Mouse (Mus musculus): ENCODE measurements around the gene Zfp362. TPM values are rescaled to one million over a fixed set of nuclear protein-coding genes. Genes with fewer than 3 reads are reported as not detected.

Gene Zfp362
- polyA plus RNA-seq, 1 experiment from 2014 or later, result 48.9 TPM

GRCm38 (mm10) chr4:128824131-128824530 lies 18.3 kb upstream of the Zfp362 start:
- WGBS, result 62% methylated on average over 3 of the region's 3 CpGs
- Histone ChIP-seq H3K9ac (no peak overlapping the region), H3K36me3 (no peaks in the 10 kb centered on the region), H3K4me3 (no peak overlapping the region), H3K4me1 (peaks cover 5% of the 10 kb centered on the region; the same call in 1 of the 2 replicates), H3K9me3 (no peaks in the 10 kb centered on the region), H3K27ac (no peak overlapping the region), H3K27me3 (no peaks in the 10 kb centered on the region), H3K4me2 (replicated peaks) (no peak overlapping the region)
- no peak for ATAC-seq (ENCODE audit: low FRiP score, low read depth)

DNA sequence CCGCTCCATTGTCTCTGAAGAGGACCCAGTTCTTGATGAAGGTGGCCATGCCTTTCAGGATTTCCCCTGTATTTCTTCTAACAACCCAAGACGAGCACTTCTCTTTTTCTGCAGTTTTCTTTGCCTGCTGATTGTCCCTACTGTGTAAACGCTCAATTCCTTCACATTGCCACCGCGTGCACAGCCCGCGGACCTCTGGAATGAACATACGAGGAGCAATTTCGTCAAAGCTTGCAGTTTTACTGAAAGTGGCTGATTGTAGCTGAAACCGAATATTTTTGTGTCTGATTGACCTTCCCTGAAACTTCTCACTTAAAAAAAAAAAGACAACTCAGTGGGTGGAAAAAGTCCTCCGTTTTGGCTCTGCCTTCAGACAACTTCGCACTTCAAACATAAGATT lies 14.7 kb upstream of the Zfp362 start:
- WGBS, result 72% methylated on average over 12 of the region's 12 CpGs
- H3K36me3 ChIP-seq, result no peaks in the 10 kb centered on the region
- H3K9ac ChIP-seq, result no peak overlapping the region
- no peaks in the 10 kb centered on the region for H3K27me3 ChIP-seq
- no peak overlapping the region for H3K27ac ChIP-seq
- H3K9me3 ChIP-seq, result no peaks in the 10 kb centered on the region
- no peak for ATAC-seq (ENCODE audit: low FRiP score, low read depth)
- H3K4me1 ChIP-seq, result peaks cover 13% of the 10 kb centered on the region
- no peak overlapping the region for H3K4me3 ChIP-seq
- no peak overlapping the region for H3K4me2 ChIP-seq (replicated peaks)

GRCm38 (mm10) chr4:128817011-128817410 lies 11.2 kb upstream of the Zfp362 start:
- Histone ChIP-seq H3K9me3 (no peaks in the 10 kb centered on the region), H3K9ac (no peak overlapping the region), H3K4me3 (no peak overlapping the region), H3K36me3 (no peaks in the 10 kb centered on the region), H3K4me2 (replicated peaks) (no peak overlapping the region), H3K27ac (no peak overlapping the region), H3K4me1 (peaks cover 17% of the 10 kb centered on the region), H3K27me3 (no peaks in the 10 kb centered on the region)
- no peak for ATAC-seq (ENCODE audit: low FRiP score, low read depth)
- whole genome bisulfite sequencing, result 62% methylated on average over 7 of the region's 7 CpGs

DNA sequence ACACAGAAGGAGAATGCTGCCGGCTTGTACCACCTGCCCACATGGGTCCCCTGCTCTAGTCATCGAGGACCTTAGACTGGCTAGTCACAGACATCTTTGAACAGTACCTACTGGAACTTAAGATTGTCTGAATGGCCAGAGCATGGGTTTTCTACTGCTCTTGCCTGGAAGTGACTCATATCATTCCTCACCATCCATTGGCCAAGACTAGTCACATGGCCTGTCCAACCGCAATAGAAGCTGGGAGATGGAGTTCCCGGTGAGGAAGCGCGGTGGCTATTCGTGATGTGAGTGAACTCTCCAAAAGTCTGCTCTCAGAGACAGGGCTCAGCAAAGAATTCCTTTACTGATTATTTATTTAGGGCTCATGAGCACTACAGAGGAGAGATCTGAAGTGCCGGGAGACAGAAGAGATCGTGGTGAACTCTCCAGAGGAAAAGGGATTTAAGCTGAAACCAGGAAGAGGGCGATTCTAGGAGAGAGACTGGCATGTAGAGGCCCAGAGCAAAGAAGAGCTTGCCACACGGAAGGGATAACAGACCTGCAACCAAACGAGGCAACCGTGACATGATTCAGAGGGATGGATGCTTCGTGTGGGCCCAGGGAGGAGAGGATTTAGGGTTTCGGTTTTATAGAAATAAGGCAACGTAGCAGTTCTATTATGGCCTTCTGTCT lies 5.7 kb upstream of the Zfp362 start:
- peak overlapping the region; percentile 73 for H3K9ac ChIP-seq
- H3K9me3 ChIP-seq, result no peaks in the 10 kb centered on the region
- no peaks in the 10 kb centered on the region for H3K27me3 ChIP-seq
- peak; percentile 90 for ATAC-seq (ENCODE audit: low FRiP score, low read depth)
- WGBS, result 13% methylated on average over 16 of the region's 16 CpGs
- H3K4me1 ChIP-seq, result peaks cover 19% of the 10 kb centered on the region
- no peaks in the 10 kb centered on the region for H3K36me3 ChIP-seq
- peak overlapping the region; percentile 71 for H3K4me2 ChIP-seq (replicated peaks)
- H3K4me3 ChIP-seq, result peak overlapping the region; percentile 57
- H3K27ac ChIP-seq, result no peak overlapping the region

- Histone ChIP-seq H3K4me1 (peaks cover 42% of the 10 kb centered on the region), H3K9me3 (no peaks in the 10 kb centered on the region), H3K4me2 (replicated peaks) (peak overlapping the region; percentile 99), H3K4me3 (peak overlapping the region; percentile 86), H3K27ac (peak overlapping the region; percentile 99), H3K27me3 (no peaks in the 10 kb centered on the region), H3K9ac (peak overlapping the region; percentile 100), H3K36me3 (no peaks in the 10 kb centered on the region)
- ATAC-seq (ENCODE audit: low FRiP score, low read depth), result peak; percentile 73
- WGBS, result under 1% methylated on average over 15 of the region's 15 CpGs
These were observed 958 bp upstream of the Zfp362 start for GRCm38 (mm10) chr4:128806827-128807179.

GRCm38 (mm10) chr4:128805150-128806042 lies 449 bp downstream of the Zfp362 start:
- Histone ChIP-seq H3K4me2 (replicated peaks) (peak overlapping the region; percentile 99), H3K9me3 (no peaks in the 10 kb centered on the region), H3K4me1 (peaks cover 53% of the 10 kb centered on the region), H3K27ac (peak overlapping the region; percentile 99), H3K27me3 (no peaks in the 10 kb centered on the region), H3K9ac (peak overlapping the region; percentile 100), H3K36me3 (peaks cover 6% of the 10 kb centered on the region), H3K4me3 (peak overlapping the region; percentile 86)
- no peak for ATAC-seq (ENCODE audit: low FRiP score, low read depth)
- under 1% methylated on average over 58 of the region's 74 CpGs for WGBS

DNA sequence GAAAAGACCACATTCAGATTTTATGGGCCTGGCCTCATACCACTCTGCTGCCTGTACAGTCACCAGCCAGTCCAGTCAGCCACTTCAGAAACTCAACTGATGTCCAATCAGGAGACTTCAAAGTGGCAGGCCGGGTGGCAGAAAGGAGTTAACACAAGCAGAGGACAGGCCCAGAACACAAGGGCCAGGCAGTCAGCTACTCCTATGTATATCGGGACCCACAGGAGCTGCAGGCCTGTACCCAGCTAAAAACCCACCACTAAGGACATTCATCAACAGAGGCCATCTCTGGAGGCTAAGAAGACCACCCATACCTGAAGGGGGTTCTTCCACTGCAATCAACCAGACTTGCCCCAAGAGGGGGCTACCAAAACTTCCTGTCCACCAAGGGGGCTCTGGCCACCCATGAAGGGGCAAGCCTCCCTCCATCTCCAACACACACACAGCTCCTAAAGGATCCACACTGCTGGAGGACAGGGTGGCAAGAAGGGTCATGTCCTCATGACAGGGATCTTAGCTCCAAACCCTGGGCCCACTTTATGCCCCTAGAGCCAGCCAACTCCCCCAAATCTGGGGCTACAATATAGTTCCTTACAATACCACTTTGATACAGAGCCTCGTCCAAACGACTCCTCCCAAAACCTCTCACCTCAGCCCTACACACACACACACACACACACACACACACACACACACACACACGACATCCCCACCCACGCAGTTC lies 1.3 kb downstream of the Zfp362 start:
- peak overlapping the region; percentile 86 for H3K4me3 ChIP-seq
- no peak for ATAC-seq (ENCODE audit: low FRiP score, low read depth)
- H3K9ac ChIP-seq, result peak overlapping the region; percentile 100
- H3K27ac ChIP-seq, result peak overlapping the region; percentile 99
- H3K4me1 ChIP-seq, result peaks cover 60% of the 10 kb centered on the region
- H3K9me3 ChIP-seq, result no peaks in the 10 kb centered on the region
- H3K36me3 ChIP-seq, result peaks cover 6% of the 10 kb centered on the region
- 3% methylated on average over 6 of the region's 6 CpGs for WGBS
- H3K27me3 ChIP-seq, result no peaks in the 10 kb centered on the region
- peak overlapping the region; percentile 99 for H3K4me2 ChIP-seq (replicated peaks)

DNA sequence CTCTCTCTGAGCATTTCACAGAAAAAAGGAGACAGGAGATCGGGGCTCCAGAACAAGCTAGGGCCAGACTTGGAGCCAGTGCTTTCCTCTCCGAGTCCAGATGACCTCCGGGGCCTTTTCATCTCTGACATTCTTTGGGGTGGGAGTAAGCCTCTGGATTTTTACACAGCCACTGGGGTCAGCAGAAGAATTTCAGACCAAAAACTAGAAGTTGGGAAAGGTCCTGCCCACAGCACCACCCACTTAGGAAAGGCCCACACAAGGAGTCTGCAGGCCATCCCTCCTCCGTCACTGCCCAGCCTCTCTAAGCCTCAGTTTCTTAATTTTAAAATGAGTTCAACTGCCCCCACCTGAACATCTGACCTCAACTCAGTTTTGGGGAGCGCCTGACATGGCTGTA lies 2.3 kb downstream of the Zfp362 start:
- peaks cover 6% of the 10 kb centered on the region for H3K36me3 ChIP-seq
- H3K27ac ChIP-seq, result peak overlapping the region; percentile 99; the same call in 1 of the 2 replicates
- H3K9me3 ChIP-seq, result no peaks in the 10 kb centered on the region
- no peak for ATAC-seq (ENCODE audit: low FRiP score, low read depth)
- H3K4me1 ChIP-seq, result peaks cover 70% of the 10 kb centered on the region
- WGBS, result 49% methylated on average over 5 of the region's 5 CpGs
- H3K27me3 ChIP-seq, result no peaks in the 10 kb centered on the region
- peak overlapping the region; percentile 100 for H3K9ac ChIP-seq
- H3K4me2 ChIP-seq (replicated peaks), result peak overlapping the region; percentile 99
- H3K4me3 ChIP-seq, result peak overlapping the region; percentile 86

DNA sequence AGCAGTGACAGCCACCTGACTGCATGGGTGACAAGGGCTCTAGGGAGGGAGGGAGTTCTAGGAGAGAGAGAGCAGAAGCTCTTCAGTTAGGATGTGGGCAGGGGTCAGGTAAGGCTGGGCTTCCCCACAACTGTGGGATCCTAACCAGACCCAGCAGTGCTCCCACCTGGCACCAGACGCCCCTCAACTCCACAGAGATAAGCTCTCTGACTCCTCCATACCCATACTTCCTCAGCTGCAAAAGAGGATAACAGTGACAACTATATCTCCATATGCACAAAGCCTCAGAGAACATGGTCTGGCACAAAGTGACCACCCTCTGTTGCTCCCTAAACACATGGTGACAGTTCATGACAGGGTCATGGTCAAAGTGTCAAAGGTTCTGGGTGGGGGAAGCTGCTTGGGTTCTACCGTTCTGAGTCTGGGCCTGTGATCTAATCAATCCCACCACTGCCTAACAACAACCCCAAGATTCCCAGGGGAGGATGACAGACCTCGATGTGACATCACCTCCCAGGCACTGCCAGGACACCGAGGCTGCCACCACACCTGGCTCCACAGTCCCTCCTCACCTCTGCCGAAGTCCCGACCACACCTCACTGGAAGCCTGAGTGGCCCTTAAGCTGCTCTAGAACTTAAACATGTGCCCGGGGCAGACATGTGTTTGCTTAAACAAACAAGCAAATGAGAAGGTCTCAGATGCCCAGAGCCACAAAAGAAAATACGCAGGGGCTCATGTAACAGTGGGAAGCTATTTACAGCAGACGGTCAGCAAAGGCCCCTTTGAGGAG lies 4.0 kb downstream of the Zfp362 start:
- WGBS, result 59% methylated on average over 9 of the region's 9 CpGs
- H3K36me3 ChIP-seq, result peaks cover 6% of the 10 kb centered on the region
- H3K27ac ChIP-seq, result no peak overlapping the region
- no peak overlapping the region for H3K4me3 ChIP-seq
- H3K4me2 ChIP-seq (replicated peaks), result 0 out of 2 replicates have a peak overlapping the region, but pooled peaks have one; percentile 99
- H3K27me3 ChIP-seq, result no peaks in the 10 kb centered on the region
- H3K9me3 ChIP-seq, result no peaks in the 10 kb centered on the region
- ATAC-seq (ENCODE audit: low FRiP score, low read depth), result no peak
- peaks cover 79% of the 10 kb centered on the region for H3K4me1 ChIP-seq
- no peak overlapping the region for H3K9ac ChIP-seq

- 74% methylated on average over 8 of the region's 8 CpGs for WGBS
- Histone ChIP-seq H3K4me3 (no peak overlapping the region), H3K36me3 (peaks cover 42% of the 10 kb centered on the region), H3K9me3 (no peaks in the 10 kb centered on the region), H3K9ac (no peak overlapping the region), H3K27me3 (no peaks in the 10 kb centered on the region), H3K4me1 (peaks cover 65% of the 10 kb centered on the region), H3K4me2 (replicated peaks) (no peak overlapping the region), H3K27ac (peak overlapping the region; percentile 15; the same call in 1 of the 2 replicates)
- no peak for ATAC-seq (ENCODE audit: low FRiP score, low read depth)
These were observed 9.1 kb downstream of the Zfp362 start for GRCm38 (mm10) chr4:128796788-128797187.

GRCm38 (mm10) chr4:128795596-128795995 lies 10.2 kb downstream of the Zfp362 start:
- peak; percentile 28; the same call in 1 of the 2 replicates for ATAC-seq (ENCODE audit: low FRiP score, low read depth)
- Histone ChIP-seq H3K27ac (no peak overlapping the region), H3K9me3 (no peaks in the 10 kb centered on the region), H3K4me2 (replicated peaks) (peak overlapping the region; percentile 25; the same call in 1 of the 2 replicates), H3K9ac (no peak overlapping the region), H3K4me3 (no peak overlapping the region), H3K27me3 (no peaks in the 10 kb centered on the region), H3K36me3 (peaks cover 49% of the 10 kb centered on the region), H3K4me1 (peaks cover 57% of the 10 kb centered on the region)
- WGBS, result 5% methylated on average over 9 of the region's 9 CpGs

Measured in limb, embryonic 13.5 days (tissue).